Mouse (Mus musculus): ENCODE measurements around the gene Catsper3. TPM values are rescaled to one million over a fixed set of nuclear protein-coding genes. Genes with fewer than 3 reads are reported as not detected.

The Catsper3 gene
- polyA plus RNA-seq, 1 experiment from 2014 or later = 0.11 TPM

DNA sequence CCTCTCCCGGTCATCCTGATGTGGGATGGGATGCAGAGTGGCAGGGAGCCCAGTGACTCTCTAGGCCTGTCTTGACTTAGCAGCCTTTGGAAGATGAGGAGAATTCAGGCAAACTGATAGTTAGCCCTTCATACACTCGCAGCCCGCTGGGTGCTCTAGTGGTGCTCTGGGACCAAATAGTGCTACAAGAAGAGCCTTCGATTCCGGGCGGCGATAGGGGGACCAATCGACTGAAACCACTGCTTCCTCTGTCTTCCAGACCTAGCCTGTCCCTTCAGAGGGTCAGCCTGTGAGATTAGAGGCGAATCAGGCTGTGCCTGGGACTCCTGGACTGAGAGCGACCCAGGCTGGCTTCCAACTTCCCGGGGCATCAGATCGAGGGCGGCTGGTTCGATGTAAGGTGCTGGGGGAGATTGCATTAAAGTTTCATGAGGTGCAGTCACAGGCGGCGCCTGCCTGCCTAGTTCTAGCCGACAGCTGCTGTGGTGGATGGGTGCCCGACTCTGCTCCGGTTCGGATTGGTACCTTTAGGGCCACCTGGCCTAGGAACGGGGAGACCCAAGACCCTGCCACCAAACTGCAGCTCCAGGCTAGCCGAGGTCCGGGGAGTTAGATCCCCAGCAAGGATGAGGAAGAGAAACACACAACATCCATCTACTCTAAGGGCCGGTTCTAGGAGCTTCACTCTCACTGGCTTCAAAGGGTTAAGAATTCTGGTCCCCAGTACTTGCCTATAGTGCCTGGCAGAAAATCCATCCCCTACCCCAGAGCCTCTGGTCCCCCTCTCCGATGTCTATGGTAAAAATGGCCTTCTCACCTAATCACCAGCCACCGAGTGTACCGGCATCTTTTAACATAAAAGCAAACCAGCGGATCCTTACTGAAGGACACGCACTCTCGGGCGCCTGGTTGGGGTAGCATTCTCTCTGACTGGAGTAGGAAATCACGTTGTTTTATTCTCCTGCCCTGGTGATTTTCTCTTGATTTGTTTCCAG, 52.7 kb downstream of the Catsper3 start:
- no peaks in the 10 kb centered on the region for H3K36me3 ChIP-seq (ENCODE audit: control insufficient read depth, insufficient read depth)
- ATAC-seq (replicated peaks; ENCODE audit: extremely low read depth, insufficient read depth, low FRiP score) = no peak
- H3K9me3 ChIP-seq (replicated peaks; ENCODE audit: control insufficient read depth, low read length) = no peaks in the 10 kb centered on the region
- H3K4me1 ChIP-seq (ENCODE audit: control insufficient read depth, insufficient read depth, low read length) = no peaks in the 10 kb centered on the region
- H3K4me3 ChIP-seq (ENCODE audit: low read length) = no peak overlapping the region
- H3K27me3 ChIP-seq (ENCODE audit: control insufficient read depth, insufficient read depth, low read length) = peaks cover 98% of the 10 kb centered on the region
- no peak overlapping the region for H3K27ac ChIP-seq (ENCODE audit: low read length)
- WGBS = 2% methylated on average over 32 of the region's 32 CpGs
- H3K4me2 ChIP-seq (ENCODE audit: low read depth, low read length) = no peak overlapping the region
- no peak overlapping the region for H3K9ac ChIP-seq (ENCODE audit: low read length)

GRCm38 (mm10) chr13:55840223-55840622, 55.9 kb downstream of the Catsper3 start:
- Histone ChIP-seq H3K27ac (ENCODE audit: low read length) (no peak overlapping the region), H3K9me3 (replicated peaks; ENCODE audit: control insufficient read depth, low read length) (peaks cover 5% of the 10 kb centered on the region), H3K27me3 (ENCODE audit: control insufficient read depth, insufficient read depth, low read length) (peaks cover 79% of the 10 kb centered on the region), H3K9ac (ENCODE audit: low read length) (no peak overlapping the region), H3K36me3 (ENCODE audit: control insufficient read depth, insufficient read depth) (no peaks in the 10 kb centered on the region), H3K4me3 (ENCODE audit: low read length) (no peak overlapping the region), H3K4me2 (ENCODE audit: low read depth, low read length) (no peak overlapping the region), H3K4me1 (ENCODE audit: control insufficient read depth, insufficient read depth, low read length) (no peaks in the 10 kb centered on the region)
- ATAC-seq (replicated peaks; ENCODE audit: extremely low read depth, insufficient read depth, low FRiP score) = no peak
- WGBS = 52% methylated on average over 14 of the region's 14 CpGs

DNA sequence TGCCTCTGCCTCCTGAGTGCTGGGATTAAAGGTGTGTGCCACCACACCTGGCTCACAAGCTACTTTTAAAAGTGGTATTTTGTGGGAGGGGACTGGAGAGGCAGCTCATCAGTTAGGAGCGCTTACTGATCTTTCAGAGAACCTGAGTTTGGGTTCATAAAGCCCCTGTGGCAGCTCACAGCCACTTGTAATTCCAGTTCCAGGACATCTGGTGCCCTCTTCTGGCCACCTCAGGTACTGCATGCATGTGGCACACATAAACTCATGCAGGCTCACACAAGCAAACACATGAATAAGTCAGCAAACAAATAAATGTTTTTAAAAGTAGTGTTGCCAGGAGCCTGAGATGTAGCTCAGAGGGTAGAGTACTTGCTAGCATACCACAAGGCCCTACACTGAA, 59.3 kb downstream of the Catsper3 start:
- H3K9me3 ChIP-seq (replicated peaks; ENCODE audit: control insufficient read depth, low read length) = peaks cover 5% of the 10 kb centered on the region
- 100% methylated on average over 1 of the region's 1 CpGs for WGBS
- H3K4me2 ChIP-seq (ENCODE audit: low read depth, low read length) = no peak overlapping the region
- no peak for ATAC-seq (replicated peaks; ENCODE audit: extremely low read depth, insufficient read depth, low FRiP score)
- H3K27ac ChIP-seq (ENCODE audit: low read length) = no peak overlapping the region
- no peak overlapping the region for H3K9ac ChIP-seq (ENCODE audit: low read length)
- H3K4me3 ChIP-seq (ENCODE audit: low read length) = no peak overlapping the region
- peaks cover 59% of the 10 kb centered on the region for H3K27me3 ChIP-seq (ENCODE audit: control insufficient read depth, insufficient read depth, low read length)
- peaks cover 5% of the 10 kb centered on the region for H3K4me1 ChIP-seq (ENCODE audit: control insufficient read depth, insufficient read depth, low read length)
- no peaks in the 10 kb centered on the region for H3K36me3 ChIP-seq (ENCODE audit: control insufficient read depth, insufficient read depth)

GRCm38 (mm10) chr13:55847805-55848204, 63.4 kb downstream of the Catsper3 start:
- Histone ChIP-seq H3K27me3 (ENCODE audit: control insufficient read depth, insufficient read depth, low read length) (peaks cover 27% of the 10 kb centered on the region), H3K4me3 (ENCODE audit: low read length) (peak overlapping the region; percentile 4), H3K36me3 (ENCODE audit: control insufficient read depth, insufficient read depth) (no peaks in the 10 kb centered on the region), H3K9ac (ENCODE audit: low read length) (no peak overlapping the region), H3K4me1 (ENCODE audit: control insufficient read depth, insufficient read depth, low read length) (peaks cover 5% of the 10 kb centered on the region), H3K27ac (ENCODE audit: low read length) (no peak overlapping the region), H3K4me2 (ENCODE audit: low read depth, low read length) (peak overlapping the region; percentile 51), H3K9me3 (replicated peaks; ENCODE audit: control insufficient read depth, low read length) (peaks cover 5% of the 10 kb centered on the region)
- ATAC-seq (replicated peaks; ENCODE audit: extremely low read depth, insufficient read depth, low FRiP score) = no peak; the same call in 1 of the 2 replicates
- WGBS = 24% methylated on average over 10 of the region's 10 CpGs

DNA sequence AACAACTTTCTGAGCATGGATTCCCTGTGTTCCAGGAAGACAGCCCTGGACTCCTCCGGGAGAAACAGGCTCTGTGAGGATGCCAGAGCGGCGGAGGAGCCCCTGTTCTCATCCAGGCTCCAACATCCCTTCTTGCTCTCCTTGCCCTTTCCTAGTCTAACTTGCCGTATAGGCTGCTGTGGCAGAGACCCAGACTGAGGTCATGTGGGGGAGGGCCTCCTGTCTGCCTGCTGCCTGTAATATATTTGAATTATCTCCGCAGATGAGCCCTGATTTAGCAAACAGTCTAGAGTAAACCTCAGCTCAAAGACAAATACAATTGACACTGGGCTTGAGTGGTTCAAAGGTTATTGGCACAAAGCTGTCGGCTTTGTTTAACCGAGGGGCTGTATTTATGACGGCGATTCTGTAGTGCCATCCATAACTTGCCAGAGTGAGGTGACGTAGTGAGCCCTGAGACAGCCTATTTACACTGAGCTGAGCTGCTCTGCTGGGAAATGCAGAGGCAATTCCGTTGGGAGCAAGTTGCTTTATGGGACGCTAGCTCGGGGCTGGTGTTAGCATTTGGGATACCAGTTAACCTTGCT, 64.3 kb downstream of the Catsper3 start:
- H3K36me3 ChIP-seq (ENCODE audit: control insufficient read depth, insufficient read depth) = no peaks in the 10 kb centered on the region
- WGBS = 65% methylated on average over 13 of the region's 13 CpGs
- H3K9me3 ChIP-seq (replicated peaks; ENCODE audit: control insufficient read depth, low read length) = peaks cover 2% of the 10 kb centered on the region
- no peak overlapping the region for H3K4me3 ChIP-seq (ENCODE audit: low read length)
- no peak overlapping the region for H3K9ac ChIP-seq (ENCODE audit: low read length)
- H3K4me1 ChIP-seq (ENCODE audit: control insufficient read depth, insufficient read depth, low read length) = peaks cover 5% of the 10 kb centered on the region
- H3K27me3 ChIP-seq (ENCODE audit: control insufficient read depth, insufficient read depth, low read length) = peaks cover 27% of the 10 kb centered on the region
- no peak overlapping the region for H3K27ac ChIP-seq (ENCODE audit: low read length)
- H3K4me2 ChIP-seq (ENCODE audit: low read depth, low read length) = no peak overlapping the region
- ATAC-seq (replicated peaks; ENCODE audit: extremely low read depth, insufficient read depth, low FRiP score) = no peak

DNA sequence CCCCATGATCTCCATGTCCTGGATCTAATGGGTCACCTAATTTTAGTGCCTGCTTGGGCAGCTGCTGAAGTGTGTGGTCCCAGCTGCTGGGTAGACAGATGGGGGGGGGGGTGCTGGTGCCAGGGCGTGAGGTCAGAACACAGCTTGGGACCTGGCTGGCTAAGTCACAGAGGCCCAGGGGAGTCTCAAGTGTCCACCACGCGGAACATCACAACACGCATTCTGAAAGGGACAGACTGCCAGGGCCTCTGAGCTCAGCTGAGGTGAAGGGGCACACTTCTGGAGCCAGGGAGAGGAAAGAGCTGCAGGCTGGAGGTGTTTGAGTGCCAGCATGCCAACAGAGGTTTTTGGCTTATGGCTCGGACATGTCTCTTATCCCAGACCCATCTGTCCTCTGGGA, 66.4 kb downstream of the Catsper3 start:
- Histone ChIP-seq H3K9me3 (replicated peaks; ENCODE audit: control insufficient read depth, low read length) (no peaks in the 10 kb centered on the region), H3K27ac (ENCODE audit: low read length) (no peak overlapping the region), H3K36me3 (ENCODE audit: control insufficient read depth, insufficient read depth) (no peaks in the 10 kb centered on the region), H3K9ac (ENCODE audit: low read length) (no peak overlapping the region), H3K27me3 (ENCODE audit: control insufficient read depth, insufficient read depth, low read length) (peaks cover 20% of the 10 kb centered on the region), H3K4me3 (ENCODE audit: low read length) (no peak overlapping the region), H3K4me2 (ENCODE audit: low read depth, low read length) (no peak overlapping the region), H3K4me1 (ENCODE audit: control insufficient read depth, insufficient read depth, low read length) (peaks cover 5% of the 10 kb centered on the region)
- ATAC-seq (replicated peaks; ENCODE audit: extremely low read depth, insufficient read depth, low FRiP score) = no peak
- 70% methylated on average over 5 of the region's 5 CpGs for WGBS

- no peak overlapping the region for H3K9ac ChIP-seq (ENCODE audit: low read length)
- no peaks in the 10 kb centered on the region for H3K9me3 ChIP-seq (replicated peaks; ENCODE audit: control insufficient read depth, low read length)
- H3K4me2 ChIP-seq (ENCODE audit: low read depth, low read length) = no peak overlapping the region
- H3K27ac ChIP-seq (ENCODE audit: low read length) = no peak overlapping the region
- no peaks in the 10 kb centered on the region for H3K36me3 ChIP-seq (ENCODE audit: control insufficient read depth, insufficient read depth)
- no peak overlapping the region for H3K4me3 ChIP-seq (ENCODE audit: low read length)
- peaks cover 15% of the 10 kb centered on the region; the same call in 1 of the 2 replicates for H3K27me3 ChIP-seq (ENCODE audit: control insufficient read depth, insufficient read depth, low read length)
- ATAC-seq (replicated peaks; ENCODE audit: extremely low read depth, insufficient read depth, low FRiP score) = no peak
- H3K4me1 ChIP-seq (ENCODE audit: control insufficient read depth, insufficient read depth, low read length) = peaks cover 5% of the 10 kb centered on the region
- 61% methylated on average over 3 of the region's 3 CpGs for WGBS
These were observed 67.8 kb downstream of the Catsper3 start for GRCm38 (mm10) chr13:55852205-55852604.

- no peaks in the 10 kb centered on the region for H3K4me1 ChIP-seq (ENCODE audit: control insufficient read depth, insufficient read depth, low read length)
- H3K4me3 ChIP-seq (ENCODE audit: low read length) = no peak overlapping the region
- H3K9me3 ChIP-seq (replicated peaks; ENCODE audit: control insufficient read depth, low read length) = no peaks in the 10 kb centered on the region
- H3K4me2 ChIP-seq (ENCODE audit: low read depth, low read length) = no peak overlapping the region
- H3K9ac ChIP-seq (ENCODE audit: low read length) = no peak overlapping the region
- ATAC-seq (replicated peaks; ENCODE audit: extremely low read depth, insufficient read depth, low FRiP score) = no peak; the same call in 1 of the 2 replicates
- WGBS = 58% methylated on average over 7 of the region's 7 CpGs
- H3K27ac ChIP-seq (ENCODE audit: low read length) = no peak overlapping the region
- H3K36me3 ChIP-seq (ENCODE audit: control insufficient read depth, insufficient read depth) = no peaks in the 10 kb centered on the region
- peaks cover 13% of the 10 kb centered on the region; the same call in 1 of the 2 replicates for H3K27me3 ChIP-seq (ENCODE audit: control insufficient read depth, insufficient read depth, low read length)
These were observed 71.4 kb downstream of the Catsper3 start for GRCm38 (mm10) chr13:55855793-55856192.

DNA sequence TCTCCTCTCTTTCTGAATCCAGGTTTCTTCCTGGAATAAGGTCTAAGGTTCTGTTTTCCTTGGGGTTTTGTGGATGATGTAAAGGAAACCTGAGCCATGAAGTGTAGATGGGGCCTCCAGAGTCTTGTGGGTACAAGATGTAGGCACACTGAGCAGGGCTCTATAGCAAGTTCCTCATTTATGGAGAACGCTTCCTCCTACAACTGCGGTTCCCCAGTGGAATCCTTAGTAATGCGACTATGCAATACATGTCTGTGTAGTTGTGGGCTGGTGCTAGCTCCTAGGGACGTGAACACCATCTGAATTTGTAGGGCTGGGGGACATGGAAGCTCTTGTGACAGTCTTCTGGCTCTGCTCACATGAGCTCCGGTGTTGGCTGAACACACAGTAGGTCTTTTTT, 74.1 kb downstream of the Catsper3 start:
- no peak for ATAC-seq (replicated peaks; ENCODE audit: extremely low read depth, insufficient read depth, low FRiP score)
- Histone ChIP-seq H3K4me3 (ENCODE audit: low read length) (no peak overlapping the region), H3K4me2 (ENCODE audit: low read depth, low read length) (no peak overlapping the region), H3K36me3 (ENCODE audit: control insufficient read depth, insufficient read depth) (no peaks in the 10 kb centered on the region), H3K27ac (ENCODE audit: low read length) (no peak overlapping the region), H3K27me3 (ENCODE audit: control insufficient read depth, insufficient read depth, low read length) (peaks cover 16% of the 10 kb centered on the region; the same call in 1 of the 2 replicates), H3K9ac (ENCODE audit: low read length) (no peak overlapping the region), H3K9me3 (replicated peaks; ENCODE audit: control insufficient read depth, low read length) (no peaks in the 10 kb centered on the region), H3K4me1 (ENCODE audit: control insufficient read depth, insufficient read depth, low read length) (no peaks in the 10 kb centered on the region)
- 77% methylated on average over 5 of the region's 5 CpGs for WGBS

All from heart, embryonic 16.5 days (tissue).